Mouse (Mus musculus) liver, postnatal 0 days (tissue): Measurements from ENCODE around the gene Ryr3. TPM values are rescaled to one million over a fixed set of nuclear protein-coding genes. Genes with fewer than 3 reads are reported as not detected.

Source experiments
- ATAC-seq: fragments of 200-750 bp; cut with Nextera tagmentation; 2 replicates; pipeline ENCODE4 v1.8.0; 2017; ENCODE audit warnings: mild to moderate bottlenecking, moderate library complexity
- DNase-seq: peaks from one replicate; pipeline ENCODE4 v3.0.0-alpha.2; 2016
- H3K27ac ChIP-seq: fragments of 300-500 bp; sonication (generic); 2 replicates; pipeline ENCODE4 v1.5.1; 2014; ENCODE audit warnings: antibody characterized with exemption, moderate library complexity, mild to moderate bottlenecking, low read depth
- H3K27me3 ChIP-seq: fragments of 300-500 bp; sonication (generic); 2 replicates; pipeline ENCODE4 v1.6.1; 2014; ENCODE audit warnings: low read length, control low read depth, mixed read lengths; ENCODE audit not compliant: insufficient read depth
- H3K36me3 ChIP-seq: fragments of 300-500 bp; sonication (generic); replicated peaks from 2 replicates; pipeline ENCODE4 v1.6.1; 2014; ENCODE audit warnings: mild to moderate bottlenecking, control low read depth, low read length, moderate library complexity, mixed read lengths; ENCODE audit not compliant: insufficient read depth
- H3K4me1 ChIP-seq: fragments of 300-500 bp; sonication (generic); 2 replicates; pipeline ENCODE4 v1.6.1; 2014; ENCODE audit warnings: antibody characterized with exemption, mild to moderate bottlenecking, control low read depth; ENCODE audit not compliant: insufficient read depth
- H3K4me2 ChIP-seq: fragments of 300-500 bp; sonication (generic); 2 replicates; pipeline ENCODE4 v1.6.1; 2014; ENCODE audit warnings: low read depth, mild to moderate bottlenecking, low read length, moderate library complexity, mixed read lengths
- H3K4me3 ChIP-seq: fragments of 300-500 bp; sonication (generic); 2 replicates; pipeline ENCODE4 v1.5.1; 2014; ENCODE audit warnings: low read depth, low read length
- H3K9ac ChIP-seq: fragments of 300-500 bp; sonication (generic); replicated peaks from 2 replicates; pipeline ENCODE4 v1.6.1; 2014; ENCODE audit warnings: mild to moderate bottlenecking, moderate library complexity
- H3K9me3 ChIP-seq: fragments of 300-500 bp; sonication (generic); 2 replicates; pipeline ENCODE4 v1.6.1; 2016; ENCODE audit warnings: mild to moderate bottlenecking, control low read depth, low read length, mixed read lengths
- CTCF ChIP-seq: sonication (generic); IDR thresholded peaks from 2 replicates; pipeline ENCODE4 v1.5.1; 2016; ENCODE audit warnings: antibody characterized with exemption, low read depth
- EP300 ChIP-seq: IDR thresholded peaks from 2 replicates; pipeline ENCODE4 v1.6.1; 2016; ENCODE audit warnings: antibody characterized with exemption, low read depth, mild to moderate bottlenecking
- WGBS: fragments of 180-500 bp; shearing (Covaris S2); extraction: QIAGEN DNeasy Blood & Tissue Kit; methylation state at CpG from one replicate; pipeline ENCODE4 v1.1.7; 2014; ENCODE audit not compliant: insufficient replicate concordance; 5-methylcytosine and 5-hydroxymethylcytosine counted together
- polyA plus RNA-seq: library from polyadenylated mRNA; unstranded; fragments of >200 nt; fragmentation: Nextera tagmentation; extraction: Ambion mirVana; gene quantifications from 2 replicates; pipeline ENCODE4 v1.2.1, GENCODE M21; 2015

Gene Ryr3
- polyA plus RNA-seq, 1 experiment from 2014 or later = not detected

DNA sequence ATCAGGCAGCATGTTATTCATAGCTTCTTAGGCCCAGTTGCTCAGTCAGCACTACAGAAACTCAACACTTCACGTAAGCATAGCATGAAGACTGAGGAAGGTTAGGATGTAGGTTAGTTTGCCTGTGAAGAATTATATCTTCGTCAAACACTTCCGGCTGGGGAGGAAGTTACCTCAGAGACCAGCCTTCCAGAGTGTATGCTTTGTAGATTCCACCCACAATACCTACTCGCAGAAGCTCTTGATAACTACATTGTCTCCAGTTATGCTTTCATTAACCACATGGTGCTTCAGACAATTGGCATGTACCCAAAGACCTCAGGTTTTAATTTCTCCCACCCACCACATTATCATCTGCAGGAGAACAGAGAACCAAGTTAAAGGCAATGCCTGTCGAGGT is 535.1 kb downstream of the Ryr3 start:
- DNase-seq = no peak
- H3K27ac ChIP-seq = no peak overlapping the region
- H3K9me3 ChIP-seq = no peaks in the 10 kb centered on the region
- H3K36me3 ChIP-seq = no peaks in the 10 kb centered on the region
- no peak overlapping the region for H3K4me3 ChIP-seq
- 57% methylated on average over 5 of the region's 5 CpGs for WGBS
- H3K4me2 ChIP-seq = no peak overlapping the region
- no peaks in the 10 kb centered on the region for H3K27me3 ChIP-seq
- no peak for ATAC-seq
- no peak overlapping the region for H3K9ac ChIP-seq
- TF ChIP-seq EP300 = no peak
- TF ChIP-seq CTCF = no peak
- H3K4me1 ChIP-seq = no peaks in the 10 kb centered on the region

DNA sequence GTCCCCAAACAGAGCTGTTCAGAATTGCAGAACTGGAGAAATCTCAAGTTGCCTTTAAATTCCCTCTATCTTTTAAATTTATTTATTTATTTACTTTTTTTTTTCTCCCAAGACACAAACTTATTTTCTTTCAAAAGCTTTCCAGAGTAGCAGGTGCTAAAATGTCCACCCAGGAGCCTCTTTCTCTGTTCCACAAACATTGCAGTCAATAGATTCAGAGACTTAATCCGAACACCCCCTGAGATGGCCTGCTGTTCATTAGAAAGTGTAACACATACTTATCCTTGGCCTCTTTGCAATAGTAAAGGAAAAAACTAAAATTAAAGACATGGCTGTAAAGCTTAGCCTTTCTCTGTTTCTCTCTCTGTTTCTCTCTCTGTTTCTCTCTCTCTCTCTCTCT is 539.6 kb downstream of the Ryr3 start:
- no peaks in the 10 kb centered on the region for H3K27me3 ChIP-seq
- no peak for TF ChIP-seq CTCF
- no peak for TF ChIP-seq EP300
- no peaks in the 10 kb centered on the region for H3K9me3 ChIP-seq
- no peak overlapping the region for H3K4me2 ChIP-seq
- no peak for ATAC-seq
- no peak for DNase-seq
- 69% methylated on average over 1 of the region's 1 CpGs for WGBS
- no peak overlapping the region for H3K27ac ChIP-seq
- no peaks in the 10 kb centered on the region for H3K4me1 ChIP-seq
- H3K4me3 ChIP-seq = no peak overlapping the region
- no peaks in the 10 kb centered on the region for H3K36me3 ChIP-seq
- no peak overlapping the region for H3K9ac ChIP-seq

DNA sequence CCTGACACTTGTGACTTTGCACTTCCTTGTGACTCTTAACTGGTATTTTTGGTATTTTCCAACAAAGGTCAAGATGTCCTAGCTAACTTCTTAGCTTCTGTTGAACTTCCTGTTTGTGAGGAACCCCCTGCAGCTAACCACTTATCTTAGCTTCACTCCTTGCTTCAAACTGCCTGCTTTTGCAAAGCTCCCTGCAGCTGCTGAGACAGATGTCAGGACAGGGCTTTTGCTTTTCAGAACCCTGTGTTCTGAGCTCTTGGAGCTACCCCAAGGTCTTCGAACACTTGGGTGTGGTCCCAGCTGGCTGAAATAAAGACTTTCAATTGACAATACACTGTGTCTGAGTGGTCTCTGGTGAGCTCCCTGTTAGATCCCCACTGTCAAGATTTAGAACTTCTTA is 540.2 kb downstream of the Ryr3 start:
- H3K4me1 ChIP-seq = no peaks in the 10 kb centered on the region
- WGBS = 25% methylated on average over 1 of the region's 1 CpGs
- TF ChIP-seq CTCF (no peak), EP300 (peak; percentile 32; the same call in 1 of the 2 replicates)
- DNase-seq (no peak), ATAC-seq (peak; percentile 54)
- H3K27me3 ChIP-seq = no peaks in the 10 kb centered on the region
- H3K27ac ChIP-seq = no peak overlapping the region
- no peaks in the 10 kb centered on the region for H3K9me3 ChIP-seq
- no peak overlapping the region for H3K9ac ChIP-seq
- H3K36me3 ChIP-seq = no peaks in the 10 kb centered on the region
- H3K4me3 ChIP-seq = no peak overlapping the region
- H3K4me2 ChIP-seq = no peak overlapping the region

DNA sequence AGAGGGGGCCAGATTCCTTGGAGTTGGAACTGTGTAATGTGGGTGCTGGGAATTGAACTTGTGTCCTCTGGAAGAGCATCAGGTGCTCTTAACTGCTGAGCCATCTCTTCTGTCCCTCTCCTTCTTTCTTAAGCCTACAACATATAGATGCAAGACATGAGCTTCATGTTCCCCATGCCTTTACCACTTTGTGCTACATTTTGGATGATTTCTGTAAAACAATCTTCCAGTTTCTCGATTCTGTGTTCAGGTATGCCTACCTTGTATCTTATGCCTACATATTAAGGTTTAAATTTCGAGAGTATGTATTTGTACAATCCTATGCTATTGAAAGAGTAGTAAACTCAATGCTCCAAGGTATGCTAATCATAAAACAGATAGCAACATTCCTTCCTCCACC is 540.7 kb downstream of the Ryr3 start:
- Histone ChIP-seq H3K27ac (no peak overlapping the region), H3K36me3 (no peaks in the 10 kb centered on the region), H3K4me2 (no peak overlapping the region), H3K4me1 (no peaks in the 10 kb centered on the region), H3K9ac (no peak overlapping the region), H3K9me3 (no peaks in the 10 kb centered on the region), H3K4me3 (no peak overlapping the region), H3K27me3 (no peaks in the 10 kb centered on the region)
- DNase-seq (no peak), ATAC-seq (no peak)
- WGBS = 65% methylated on average over 2 of the region's 2 CpGs
- TF ChIP-seq EP300 (no peak), CTCF (no peak)

GRCm38 (mm10) chr2:112669461-112669860 is 547.4 kb downstream of the Ryr3 start:
- Histone ChIP-seq H3K27me3 (no peaks in the 10 kb centered on the region), H3K4me1 (no peaks in the 10 kb centered on the region), H3K9ac (no peak overlapping the region), H3K4me3 (no peak overlapping the region), H3K27ac (no peak overlapping the region), H3K4me2 (no peak overlapping the region), H3K36me3 (no peaks in the 10 kb centered on the region), H3K9me3 (no peaks in the 10 kb centered on the region)
- DNase-seq (no peak), ATAC-seq (no peak)
- no peak for TF ChIP-seq CTCF
- no peak for TF ChIP-seq EP300
- 55% methylated on average over 3 of the region's 3 CpGs for WGBS

DNA sequence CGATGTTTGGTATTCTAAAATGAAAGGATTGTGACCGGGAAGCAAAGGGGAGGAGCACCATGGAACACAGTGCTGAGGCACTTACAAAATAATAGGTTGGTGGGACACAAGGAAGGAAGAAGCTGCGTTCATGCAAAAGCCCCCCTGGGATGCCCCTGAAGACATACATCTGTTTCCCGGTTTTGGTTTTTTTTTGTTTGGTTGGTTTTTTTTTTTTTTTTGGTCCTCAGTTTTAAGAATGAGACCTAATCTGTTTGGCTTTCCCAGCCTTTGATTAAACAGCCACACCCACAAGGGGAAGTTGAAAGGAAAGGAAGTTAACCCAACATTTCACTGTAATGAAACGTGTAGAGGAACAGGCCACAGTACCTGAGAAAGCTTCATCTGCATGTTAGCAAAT is 560.8 kb downstream of the Ryr3 start:
- 44% methylated on average over 5 of the region's 5 CpGs for WGBS
- Histone ChIP-seq H3K4me2 (no peak overlapping the region), H3K4me3 (no peak overlapping the region), H3K27me3 (no peaks in the 10 kb centered on the region), H3K36me3 (no peaks in the 10 kb centered on the region), H3K9me3 (no peaks in the 10 kb centered on the region), H3K4me1 (no peaks in the 10 kb centered on the region), H3K27ac (no peak overlapping the region), H3K9ac (no peak overlapping the region)
- TF ChIP-seq CTCF = no peak
- no peak for TF ChIP-seq EP300
- ATAC-seq (no peak), DNase-seq (no peak)

DNA sequence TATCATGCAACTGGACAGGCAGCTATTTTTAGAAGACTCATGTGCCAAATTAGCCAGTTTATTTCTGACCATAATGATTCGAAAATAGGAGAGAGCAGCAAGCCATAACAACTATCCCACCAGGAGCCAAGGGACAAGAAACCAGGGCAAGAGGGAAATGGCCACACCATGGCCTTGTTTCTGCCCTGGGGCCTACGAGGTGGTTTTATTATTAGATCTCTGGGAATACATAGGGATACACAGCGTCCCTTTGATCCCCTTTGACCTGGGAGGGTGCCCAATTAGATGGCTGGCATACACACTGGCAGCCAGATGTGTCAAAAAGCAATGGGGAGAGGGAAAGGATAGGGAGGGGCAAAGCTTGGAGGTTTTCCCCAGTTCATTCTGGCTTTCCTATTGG is 563.1 kb downstream of the Ryr3 start:
- ATAC-seq (no peak), DNase-seq (no peak)
- H3K4me2 ChIP-seq = no peak overlapping the region
- WGBS = 62% methylated on average over 3 of the region's 3 CpGs
- no peak overlapping the region for H3K4me3 ChIP-seq
- no peaks in the 10 kb centered on the region for H3K27me3 ChIP-seq
- no peaks in the 10 kb centered on the region for H3K4me1 ChIP-seq
- no peaks in the 10 kb centered on the region for H3K36me3 ChIP-seq
- H3K27ac ChIP-seq = no peak overlapping the region
- H3K9ac ChIP-seq = no peak overlapping the region
- H3K9me3 ChIP-seq = no peaks in the 10 kb centered on the region
- no peak for TF ChIP-seq CTCF
- no peak for TF ChIP-seq EP300
